Mouse (Mus musculus): ENCODE measurements around the gene Mmp23. TPM values are rescaled to one million over a fixed set of nuclear protein-coding genes. Genes with fewer than 3 reads are reported as not detected.
A peak's percentile ranks its signal among the peaks of the same experiment; 100 is the strongest.

The Mmp23 gene
- polyA plus RNA-seq, 1 experiment from 2014 or later = 4.7 TPM

DNA sequence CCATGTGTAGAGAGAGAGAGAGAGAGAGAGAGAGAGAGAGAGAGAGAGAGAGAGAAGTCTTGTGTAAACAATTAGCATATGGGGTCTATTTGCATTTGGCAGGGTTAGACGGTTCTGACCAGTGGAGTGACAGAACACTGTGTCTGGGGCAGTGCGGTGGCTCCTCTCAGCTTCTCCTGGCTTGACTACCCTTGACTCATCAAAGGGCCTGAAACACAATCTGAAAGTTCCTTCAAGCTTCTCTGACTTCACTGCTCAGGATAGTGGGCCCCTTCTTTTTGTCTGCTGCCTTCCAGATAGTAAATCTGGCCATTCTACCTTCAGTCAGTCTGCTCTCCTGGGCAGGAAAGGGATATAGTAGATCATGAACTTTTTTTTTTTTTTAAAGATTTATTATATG lies 46.4 kb downstream of the Mmp23 start:
- DNase-seq (ENCODE audit: low spot score) = no peak
- Histone ChIP-seq H3K27ac (replicated peaks) (no peak overlapping the region), H3K27me3 (ENCODE audit: low read depth, poor library complexity, severe bottlenecking) (no peaks in the 10 kb centered on the region), H3K36me3 (peaks cover 77% of the 10 kb centered on the region), H3K9me3 (replicated peaks) (no peaks in the 10 kb centered on the region), H3K4me1 (peaks cover 13% of the 10 kb centered on the region), H3K4me3 (no peak overlapping the region)
- WGBS = 80% methylated on average over 2 of the region's 2 CpGs

- no peak for DNase-seq (ENCODE audit: low spot score)
These were observed 48.1 kb downstream of the Mmp23 start for GRCm38 (mm10) chr4:155605132-155605531.

GRCm38 (mm10) chr4:155603801-155604200 lies 49.4 kb downstream of the Mmp23 start:
- Histone ChIP-seq H3K27me3 (ENCODE audit: low read depth, poor library complexity, severe bottlenecking) (no peaks in the 10 kb centered on the region), H3K4me3 (no peak overlapping the region), H3K36me3 (peaks cover 53% of the 10 kb centered on the region), H3K4me1 (peaks cover 20% of the 10 kb centered on the region), H3K27ac (replicated peaks) (no peak overlapping the region), H3K9me3 (replicated peaks) (no peaks in the 10 kb centered on the region)
- no peak for DNase-seq (ENCODE audit: low spot score)
- 92% methylated on average over 6 of the region's 6 CpGs for WGBS

More at GRCm38 (mm10) chr4:155605132-155605531, 48.1 kb downstream of the Mmp23 start:
- Histone ChIP-seq H3K9me3 (replicated peaks) (no peaks in the 10 kb centered on the region), H3K36me3 (peaks cover 63% of the 10 kb centered on the region), H3K27me3 (ENCODE audit: low read depth, poor library complexity, severe bottlenecking) (no peaks in the 10 kb centered on the region), H3K4me1 (peaks cover 20% of the 10 kb centered on the region), H3K27ac (replicated peaks) (no peak overlapping the region), H3K4me3 (no peak overlapping the region)
- 92% methylated on average over 4 of the region's 4 CpGs for WGBS

DNA sequence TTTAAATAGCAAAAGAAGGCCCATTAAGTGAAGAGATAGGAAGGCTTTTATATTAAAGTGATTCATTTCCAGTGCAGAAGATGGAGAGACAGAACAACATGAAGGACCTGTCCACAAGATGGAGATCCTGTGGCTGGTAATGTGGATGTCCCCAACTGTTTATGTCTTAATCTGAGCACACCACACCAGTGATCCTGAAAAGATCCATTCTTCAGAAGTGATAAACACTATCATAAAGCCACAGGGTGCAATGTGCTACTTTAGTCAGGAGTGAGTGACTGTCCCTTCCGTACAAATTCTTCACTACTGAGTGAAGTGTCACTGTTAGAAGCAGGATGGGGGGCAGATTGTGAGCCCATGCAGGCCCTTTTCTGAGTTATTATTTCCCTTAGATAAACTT lies 50.4 kb downstream of the Mmp23 start:
- H3K36me3 ChIP-seq = peaks cover 50% of the 10 kb centered on the region
- H3K4me1 ChIP-seq = peaks cover 20% of the 10 kb centered on the region
- H3K9me3 ChIP-seq (replicated peaks) = 0 out of 2 replicates have a peak, but pooled peaks cover 2% of the 10 kb centered on the region
- no peak for DNase-seq (ENCODE audit: low spot score)
- no peak overlapping the region for H3K27ac ChIP-seq (replicated peaks)
- 87% methylated on average over 1 of the region's 1 CpGs for WGBS
- H3K27me3 ChIP-seq (ENCODE audit: low read depth, poor library complexity, severe bottlenecking) = no peaks in the 10 kb centered on the region
- H3K4me3 ChIP-seq = peak overlapping the region; percentile 100

DNA sequence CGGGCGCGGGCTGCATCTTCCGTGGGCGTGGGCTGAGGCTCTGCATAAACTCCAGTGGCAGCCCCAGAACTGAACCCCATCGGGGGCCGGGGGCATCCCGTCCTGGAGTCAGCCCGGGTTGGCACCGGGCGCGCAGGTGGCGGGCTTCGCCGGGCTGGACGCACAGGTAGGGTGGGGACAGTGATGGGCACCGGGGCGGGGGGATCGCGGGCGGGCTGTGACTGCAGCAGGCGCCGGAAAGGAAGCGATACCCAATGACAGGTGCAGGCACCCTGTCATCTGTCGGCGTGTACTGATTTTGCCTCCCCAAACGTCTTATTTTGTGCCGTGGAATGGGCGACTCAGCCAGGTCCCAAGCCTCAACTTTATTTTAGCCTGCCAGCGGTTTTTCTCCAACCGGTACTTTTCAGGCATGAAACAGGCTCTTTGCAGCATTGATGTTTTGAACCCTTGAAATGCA lies 51.2 kb downstream of the Mmp23 start:
- H3K9me3 ChIP-seq (replicated peaks) = 0 out of 2 replicates have a peak, but pooled peaks cover 2% of the 10 kb centered on the region
- peaks cover 20% of the 10 kb centered on the region for H3K4me1 ChIP-seq
- peak overlapping the region; percentile 100 for H3K27ac ChIP-seq (replicated peaks)
- H3K36me3 ChIP-seq = peaks cover 45% of the 10 kb centered on the region
- H3K4me3 ChIP-seq = peak overlapping the region; percentile 100
- WGBS = 2% methylated on average over 31 of the region's 31 CpGs
- H3K27me3 ChIP-seq (ENCODE audit: low read depth, poor library complexity, severe bottlenecking) = no peaks in the 10 kb centered on the region
- no peak for DNase-seq (ENCODE audit: low spot score)

DNA sequence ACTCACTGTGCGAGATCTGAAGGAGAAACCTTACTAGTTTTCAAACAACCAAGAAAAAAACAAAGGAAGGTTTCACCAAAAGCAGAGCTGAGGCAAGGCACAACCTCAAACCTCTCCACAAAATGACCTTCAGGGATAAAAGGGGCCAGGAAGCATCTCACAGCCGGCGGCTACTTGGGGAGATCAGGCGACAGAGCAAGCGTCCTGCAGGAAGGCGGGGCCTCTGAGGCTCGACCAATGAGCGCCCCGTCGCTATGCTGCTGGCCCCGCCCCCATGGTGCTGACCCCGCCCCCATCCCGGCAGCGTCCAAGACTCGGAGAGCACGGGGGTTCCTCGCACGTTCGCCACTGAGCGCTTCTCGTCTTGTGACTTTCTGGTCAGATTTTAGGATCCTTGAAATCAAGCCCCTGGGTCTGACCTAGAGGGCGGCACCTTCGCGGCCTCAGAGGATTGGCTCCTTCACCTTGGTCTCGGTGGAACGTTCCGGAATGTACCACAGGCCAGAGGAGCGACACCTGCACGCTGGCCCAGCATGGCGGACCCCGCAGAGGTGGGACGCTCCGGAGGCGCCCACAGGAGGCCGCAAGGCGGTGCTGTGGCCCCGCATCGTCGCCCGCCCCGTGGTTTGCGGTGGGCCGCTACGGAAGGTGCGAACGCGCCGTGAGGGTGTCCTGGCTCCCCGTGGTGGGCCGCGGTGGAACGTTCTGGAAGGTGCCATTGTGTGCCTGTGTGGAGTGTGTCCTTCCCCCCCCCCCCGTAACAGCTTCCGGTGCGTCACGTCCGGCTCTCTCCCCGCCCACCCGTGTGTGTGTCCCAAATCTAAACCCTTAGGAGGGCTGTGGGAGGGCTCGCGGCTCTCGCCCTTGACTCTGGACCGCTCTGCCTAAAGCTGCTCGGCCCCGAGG lies 51.8 kb downstream of the Mmp23 start, which contains the start of gene Slc35e2:
Gene Slc35e2 (plus strand): TSS at position 326 of the 906 bp plus-strand sequence.
- peak within 1 kb of the TSS; percentile 100 for H3K4me3 ChIP-seq
- peak within 1 kb of the TSS; percentile 100 for H3K27ac ChIP-seq (replicated peaks)
- H3K36me3 ChIP-seq = peaks cover 38% of the 10 kb centered on the region
- H3K27me3 ChIP-seq (ENCODE audit: low read depth, poor library complexity, severe bottlenecking) = no peaks in the 10 kb centered on the region
- under 1% methylated on average over 64 of the region's 65 CpGs for WGBS
- peak; percentile 96 for DNase-seq (ENCODE audit: low spot score)
- peaks cover 20% of the 10 kb centered on the region for H3K4me1 ChIP-seq
- H3K9me3 ChIP-seq (replicated peaks) = 0 out of 2 replicates have a peak, but pooled peaks cover 2% of the 10 kb centered on the region

Other genes with a start within 250 kb of the Mmp23 start
- gene Cfap74, start 244.2 kb downstream of the Mmp23 start, polyA plus RNA-seq (2016; fragmentation: Nextera tagmentation; extraction: Ambion mirVana) = 7.8 and 8.9 TPM in 2 replicates
- gene Tmem52, start 184.3 kb downstream of the Mmp23 start, polyA plus RNA-seq (2016; fragmentation: Nextera tagmentation; extraction: Ambion mirVana) = 0.14 TPM in 1 of 2 replicates, not detected in the other
- gene Gnb1, start 162.0 kb downstream of the Mmp23 start, polyA plus RNA-seq (2016; fragmentation: Nextera tagmentation; extraction: Ambion mirVana) = 630 and 714 TPM in 2 replicates
- 105 and 110 TPM in 2 replicates for gene Nadk, start 91.0 kb downstream of the Mmp23 start, polyA plus RNA-seq (2016; fragmentation: Nextera tagmentation; extraction: Ambion mirVana)
- gene Slc35e2, start 52.0 kb downstream of the Mmp23 start, polyA plus RNA-seq (2016; fragmentation: Nextera tagmentation; extraction: Ambion mirVana) = 11.9 and 13.4 TPM in 2 replicates
- gene Cdk11b, start 28.5 kb downstream of the Mmp23 start, polyA plus RNA-seq (2016; fragmentation: Nextera tagmentation; extraction: Ambion mirVana) = 79.6 and 82.3 TPM in 2 replicates
- not detected in 2 replicates for gene Gm10563, start 8.0 kb downstream of the Mmp23 start, polyA plus RNA-seq (2016; fragmentation: Nextera tagmentation; extraction: Ambion mirVana)
- gene Mib2, start 15.8 kb upstream of the Mmp23 start, polyA plus RNA-seq (2016; fragmentation: Nextera tagmentation; extraction: Ambion mirVana) = 22.0 and 22.5 TPM in 2 replicates
- 0.98 and 1.1 TPM in 2 replicates for gene Fndc10, start 41.0 kb upstream of the Mmp23 start, polyA plus RNA-seq (2016; fragmentation: Nextera tagmentation; extraction: Ambion mirVana)
- 167 and 169 TPM in 2 replicates for gene Ssu72, start 51.4 kb upstream of the Mmp23 start, polyA plus RNA-seq (2016; fragmentation: Nextera tagmentation; extraction: Ambion mirVana)
- gene Tmem240, start 81.4 kb upstream of the Mmp23 start, polyA plus RNA-seq (2016; fragmentation: Nextera tagmentation; extraction: Ambion mirVana) = 0.65 and 1.2 TPM in 2 replicates
- gene Atad3a, start 107.7 kb upstream of the Mmp23 start, polyA plus RNA-seq (2016; fragmentation: Nextera tagmentation; extraction: Ambion mirVana) = 115 and 129 TPM in 2 replicates
- 12.2 and 13.1 TPM in 2 replicates for gene Vwa1, start 121.3 kb upstream of the Mmp23 start, polyA plus RNA-seq (2016; fragmentation: Nextera tagmentation; extraction: Ambion mirVana)
- 0.31 and 0.45 TPM in 2 replicates for gene Tmem88b, start 132.5 kb upstream of the Mmp23 start, polyA plus RNA-seq (2016; fragmentation: Nextera tagmentation; extraction: Ambion mirVana)
- not detected in 2 replicates for gene Ankrd65, start 137.1 kb upstream of the Mmp23 start, polyA plus RNA-seq (2016; fragmentation: Nextera tagmentation; extraction: Ambion mirVana)
- 235 and 260 TPM in 2 replicates for gene Mrpl20, start 149.5 kb upstream of the Mmp23 start, polyA plus RNA-seq (2016; fragmentation: Nextera tagmentation; extraction: Ambion mirVana)
- gene Ccnl2, start 159.1 kb upstream of the Mmp23 start, polyA plus RNA-seq (2016; fragmentation: Nextera tagmentation; extraction: Ambion mirVana) = 161 and 171 TPM in 2 replicates
- gene Aurkaip1, start 177.9 kb upstream of the Mmp23 start, polyA plus RNA-seq (2016; fragmentation: Nextera tagmentation; extraction: Ambion mirVana) = 159 and 172 TPM in 2 replicates
- 50.7 and 53.1 TPM in 2 replicates for gene Mxra8, start 186.3 kb upstream of the Mmp23 start, polyA plus RNA-seq (2016; fragmentation: Nextera tagmentation; extraction: Ambion mirVana)
- 5.0 and 5.4 TPM in 2 replicates for gene Dvl1, start 194.0 kb upstream of the Mmp23 start, polyA plus RNA-seq (2016; fragmentation: Nextera tagmentation; extraction: Ambion mirVana)
- 0.22 and 0.41 TPM in 2 replicates for gene Tas1r3, start 210.0 kb upstream of the Mmp23 start, polyA plus RNA-seq (2016; fragmentation: Nextera tagmentation; extraction: Ambion mirVana)
- gene Cptp, start 216.1 kb upstream of the Mmp23 start, polyA plus RNA-seq (2016; fragmentation: Nextera tagmentation; extraction: Ambion mirVana) = 21.6 and 24.6 TPM in 2 replicates
- gene Ints11, start 216.2 kb upstream of the Mmp23 start, polyA plus RNA-seq (2016; fragmentation: Nextera tagmentation; extraction: Ambion mirVana) = 114 and 116 TPM in 2 replicates
- 50.7 and 53.4 TPM in 2 replicates for gene Pusl1, start 238.4 kb upstream of the Mmp23 start, polyA plus RNA-seq (2016; fragmentation: Nextera tagmentation; extraction: Ambion mirVana)
- gene Acap3, start 238.4 kb upstream of the Mmp23 start, polyA plus RNA-seq (2016; fragmentation: Nextera tagmentation; extraction: Ambion mirVana) = 24.3 and 38.4 TPM in 2 replicates

All from midbrain, embryonic 10.5 days (tissue).